Mouse (Mus musculus) forebrain, embryonic 13.5 days (tissue): ENCODE data around the gene Gmeb2. TPM values are rescaled to one million over a fixed set of nuclear protein-coding genes. Genes with fewer than 3 reads are reported as not detected.
A peak's percentile ranks its signal among the peaks of the same experiment; 100 is the strongest.

Experiments
- ATAC-seq: fragments of 200-750 bp; cut with Nextera tagmentation; 2 replicates; pipeline ENCODE4 v1.8.0; 2017
- H3K27ac ChIP-seq: fragments of 300-500 bp; sonication (generic); 2 replicates; pipeline ENCODE4 v1.5.1; 2015; ENCODE audit warnings: inconsistent platforms, mild to moderate bottlenecking, moderate library complexity
- H3K27me3 ChIP-seq: fragments of 300-500 bp; sonication (generic); 2 replicates; pipeline ENCODE4 v1.6.1; 2015; ENCODE audit warnings: mild to moderate bottlenecking, inconsistent platforms
- H3K36me3 ChIP-seq: fragments of 300-500 bp; sonication (generic); 2 replicates; pipeline ENCODE4 v1.6.1; 2015; ENCODE audit warnings: mild to moderate bottlenecking, inconsistent platforms; ENCODE audit not compliant: poor library complexity, severe bottlenecking
- H3K4me1 ChIP-seq: fragments of 300-500 bp; sonication (generic); 2 replicates; pipeline ENCODE4 v1.6.1; 2015; ENCODE audit warnings: inconsistent platforms
- H3K4me2 ChIP-seq: fragments of 300-500 bp; sonication (generic); 2 replicates; pipeline ENCODE4 v1.6.1; 2015; ENCODE audit warnings: inconsistent platforms, mild to moderate bottlenecking, moderate library complexity
- H3K4me3 ChIP-seq: fragments of 300-500 bp; sonication (generic); 2 replicates; pipeline ENCODE4 v1.5.1; 2015; ENCODE audit warnings: mild to moderate bottlenecking, inconsistent platforms
- H3K9ac ChIP-seq: fragments of 300-500 bp; sonication (generic); 2 replicates; pipeline ENCODE4 v1.6.1; 2015; ENCODE audit warnings: mild to moderate bottlenecking, inconsistent platforms
- H3K9me3 ChIP-seq: fragments of 300-500 bp; sonication (generic); replicated peaks from 2 replicates; pipeline ENCODE4 v1.6.1; 2016; ENCODE audit warnings: inconsistent platforms
- WGBS: fragments of 180-500 bp; shearing (Covaris S2); methylation state at CpG from one replicate; pipeline ENCODE4 v1.1.7; 2015; 5-methylcytosine and 5-hydroxymethylcytosine counted together
- polyA plus RNA-seq: library from polyadenylated mRNA; unstranded; fragments of >200 nt; fragmentation: Nextera tagmentation; extraction: Ambion mirVana; gene quantifications from 2 replicates; pipeline ENCODE4 v1.2.1, GENCODE M21; 2015

Gmeb2 gene
- polyA plus RNA-seq, 1 experiment from 2014 or later = 19.5 TPM

- no peak overlapping the region for H3K9ac ChIP-seq
- H3K27me3 ChIP-seq = no peaks in the 10 kb centered on the region
- 79% methylated on average over 10 of the region's 10 CpGs for WGBS
- H3K9me3 ChIP-seq = no peaks in the 10 kb centered on the region
- H3K4me3 ChIP-seq = no peak overlapping the region
- no peak for ATAC-seq
- no peaks in the 10 kb centered on the region; the same call in 1 of the 2 replicates for H3K4me1 ChIP-seq
- H3K27ac ChIP-seq = no peak overlapping the region
- H3K4me2 ChIP-seq = no peak overlapping the region
- no peaks in the 10 kb centered on the region for H3K36me3 ChIP-seq
These were observed 49.7 kb downstream of the Gmeb2 start for GRCm38 (mm10) chr2:181238091-181238610.

- Histone ChIP-seq H3K4me1 (no peaks in the 10 kb centered on the region; the same call in 1 of the 2 replicates), H3K4me2 (no peak overlapping the region), H3K27ac (no peak overlapping the region), H3K27me3 (no peaks in the 10 kb centered on the region), H3K9ac (no peak overlapping the region), H3K36me3 (no peaks in the 10 kb centered on the region), H3K4me3 (no peak overlapping the region), H3K9me3 (no peaks in the 10 kb centered on the region)
- WGBS = 89% methylated on average over 17 of the region's 17 CpGs
- no peak for ATAC-seq
These were observed 50.4 kb downstream of the Gmeb2 start for GRCm38 (mm10) chr2:181237251-181238014.

- Histone ChIP-seq H3K9me3 (no peaks in the 10 kb centered on the region), H3K27ac (no peak overlapping the region), H3K27me3 (no peaks in the 10 kb centered on the region), H3K4me1 (no peaks in the 10 kb centered on the region), H3K4me2 (no peak overlapping the region), H3K36me3 (no peaks in the 10 kb centered on the region), H3K9ac (no peak overlapping the region), H3K4me3 (no peak overlapping the region)
- ATAC-seq = no peak
- WGBS = 87% methylated on average over 23 of the region's 23 CpGs
These were observed 51.9 kb downstream of the Gmeb2 start for GRCm38 (mm10) chr2:181235681-181236566.

GRCm38 (mm10) chr2:181234680-181235079, 53.2 kb downstream of the Gmeb2 start:
- WGBS = 92% methylated on average over 11 of the region's 11 CpGs
- ATAC-seq = no peak
- no peaks in the 10 kb centered on the region for H3K27me3 ChIP-seq
- no peak overlapping the region for H3K27ac ChIP-seq
- no peak overlapping the region for H3K4me3 ChIP-seq
- no peak overlapping the region for H3K9ac ChIP-seq
- H3K36me3 ChIP-seq = no peaks in the 10 kb centered on the region
- H3K4me1 ChIP-seq = no peaks in the 10 kb centered on the region
- H3K9me3 ChIP-seq = no peaks in the 10 kb centered on the region
- no peak overlapping the region for H3K4me2 ChIP-seq

- no peak overlapping the region for H3K27ac ChIP-seq
- no peak for ATAC-seq
- no peaks in the 10 kb centered on the region for H3K4me1 ChIP-seq
- no peak overlapping the region for H3K4me3 ChIP-seq
- no peak overlapping the region for H3K9ac ChIP-seq
- WGBS = 90% methylated on average over 15 of the region's 15 CpGs
- H3K9me3 ChIP-seq = no peaks in the 10 kb centered on the region
- H3K27me3 ChIP-seq = no peaks in the 10 kb centered on the region
- H3K36me3 ChIP-seq = no peaks in the 10 kb centered on the region
- no peak overlapping the region for H3K4me2 ChIP-seq
These were observed 54.4 kb downstream of the Gmeb2 start for GRCm38 (mm10) chr2:181233443-181233842.

- Histone ChIP-seq H3K4me1 (no peaks in the 10 kb centered on the region), H3K4me2 (0 out of 2 replicates have a peak overlapping the region, but pooled peaks have one; percentile 2), H3K4me3 (no peak overlapping the region), H3K27ac (no peak overlapping the region), H3K27me3 (no peaks in the 10 kb centered on the region), H3K9ac (no peak overlapping the region), H3K36me3 (no peaks in the 10 kb centered on the region), H3K9me3 (no peaks in the 10 kb centered on the region)
- no peak for ATAC-seq
- WGBS = 76% methylated on average over 20 of the region's 20 CpGs
These were observed 56.7 kb downstream of the Gmeb2 start for GRCm38 (mm10) chr2:181231171-181231570.

GRCm38 (mm10) chr2:181228335-181228734, 59.5 kb downstream of the Gmeb2 start:
- Histone ChIP-seq H3K4me3 (no peak overlapping the region), H3K9me3 (no peaks in the 10 kb centered on the region), H3K36me3 (no peaks in the 10 kb centered on the region), H3K27ac (no peak overlapping the region), H3K27me3 (no peaks in the 10 kb centered on the region), H3K9ac (no peak overlapping the region), H3K4me2 (no peak overlapping the region), H3K4me1 (no peaks in the 10 kb centered on the region)
- ATAC-seq = no peak
- 80% methylated on average over 1 of the region's 1 CpGs for WGBS

- Histone ChIP-seq H3K36me3 (no peaks in the 10 kb centered on the region), H3K4me1 (no peaks in the 10 kb centered on the region), H3K4me3 (no peak overlapping the region), H3K4me2 (no peak overlapping the region), H3K9me3 (no peaks in the 10 kb centered on the region), H3K27me3 (no peaks in the 10 kb centered on the region), H3K27ac (no peak overlapping the region), H3K9ac (no peak overlapping the region)
- 87% methylated on average over 3 of the region's 3 CpGs for WGBS
- no peak for ATAC-seq
These were observed 60.7 kb downstream of the Gmeb2 start for GRCm38 (mm10) chr2:181227122-181227521.

- WGBS = 79% methylated on average over 2 of the region's 2 CpGs
- Histone ChIP-seq H3K9ac (no peak overlapping the region), H3K36me3 (no peaks in the 10 kb centered on the region), H3K27me3 (peaks cover 3% of the 10 kb centered on the region; the same call in 1 of the 2 replicates), H3K9me3 (no peaks in the 10 kb centered on the region), H3K4me3 (no peak overlapping the region), H3K4me2 (no peak overlapping the region), H3K4me1 (peaks cover 5% of the 10 kb centered on the region), H3K27ac (no peak overlapping the region)
- ATAC-seq = no peak
These were observed 62.8 kb downstream of the Gmeb2 start for GRCm38 (mm10) chr2:181224994-181225393.

- WGBS = 51% methylated on average over 2 of the region's 2 CpGs
- Histone ChIP-seq H3K27ac (no peak overlapping the region), H3K27me3 (peaks cover 9% of the 10 kb centered on the region; the same call in 1 of the 2 replicates), H3K36me3 (no peaks in the 10 kb centered on the region), H3K9me3 (no peaks in the 10 kb centered on the region), H3K4me1 (peaks cover 12% of the 10 kb centered on the region), H3K4me3 (no peak overlapping the region; the same call in 1 of the 2 replicates), H3K9ac (no peak overlapping the region; the same call in 1 of the 2 replicates), H3K4me2 (peak overlapping the region; percentile 64)
- ATAC-seq = no peak
These were observed 67.5 kb downstream of the Gmeb2 start for GRCm38 (mm10) chr2:181220361-181220760.

- 5% methylated on average over 25 of the region's 25 CpGs for WGBS
- H3K36me3 ChIP-seq = no peaks in the 10 kb centered on the region
- peaks cover 12% of the 10 kb centered on the region for H3K4me1 ChIP-seq
- H3K4me2 ChIP-seq = peak within 1 kb of the TSS; percentile 64
- ATAC-seq = peak; percentile 73
- peak within 1 kb of the TSS; percentile 30 for H3K4me3 ChIP-seq
- H3K9ac ChIP-seq = peak within 1 kb of the TSS; percentile 37; the same call in 1 of the 2 replicates
- no peak within 1 kb of the TSS for H3K27ac ChIP-seq
- H3K27me3 ChIP-seq = peaks cover 9% of the 10 kb centered on the region
- H3K9me3 ChIP-seq = no peaks in the 10 kb centered on the region
These were observed 68.2 kb downstream of the Gmeb2 start, which contains the start of gene Fndc11 for GRCm38 (mm10) chr2:181219538-181220216. Gene Fndc11, plus strand, starts transcription at chr2:181220013.
